Mouse (Mus musculus) MEL (cell line): ENCODE data around the gene Ndufaf2.

ENCODE experiments used
- CTCF ChIP-seq, 3 experiments: IDR thresholded peaks in 2 of 3; conservative IDR thresholded peaks in 1 of 3; 2 replicates each; pipeline ENCODE4 v1.5.1; 2011 to 2012; ENCODE audit warnings: low read length in 3 of 3, low read depth in 2 of 3, mild to moderate bottlenecking in 2 of 3, improper control_type of control experiment in 1 of 3, inconsistent platforms in 1 of 3, mixed read lengths in 1 of 3, moderate library complexity in 1 of 3; ENCODE audit not compliant: control insufficient read depth in 1 of 3, insufficient read depth in 1 of 3, poor library complexity in 1 of 3, severe bottlenecking in 1 of 3
- EP300 ChIP-seq, 2 experiments: IDR thresholded peaks; 2 replicates each; pipeline ENCODE4 v1.6.1; 2011; ENCODE audit warnings: improper control_type of control experiment in 2 of 2, low read length in 2 of 2, low read depth in 1 of 2, mild to moderate bottlenecking in 1 of 2
- GABPA ChIP-seq: IDR thresholded peaks from 2 replicates; pipeline ENCODE4 v1.6.1; 2012; ENCODE audit warnings: low read depth, mild to moderate bottlenecking, inconsistent platforms, low read length, improper control_type of control experiment, moderate library complexity
- JUND ChIP-seq: IDR thresholded peaks from 2 replicates; pipeline ENCODE4 v1.6.1; 2011; ENCODE audit warnings: low read depth, mild to moderate bottlenecking, improper control_type of control experiment, low read length
- MEF2A ChIP-seq: IDR thresholded peaks from 2 replicates; pipeline ENCODE4 v1.6.1; 2014; ENCODE audit warnings: low read depth, mild to moderate bottlenecking, inconsistent platforms, low read length, improper control_type of control experiment; ENCODE audit not compliant: poor library complexity, insufficient replicate concordance, severe bottlenecking; ENCODE audit errors: extremely low read depth
- NRF1 ChIP-seq: IDR thresholded peaks from 2 replicates; pipeline ENCODE4 v1.6.1; 2014; ENCODE audit warnings: low read depth, mild to moderate bottlenecking, inconsistent platforms, low read length, improper control_type of control experiment, moderate library complexity; ENCODE audit not compliant: poor library complexity, insufficient read depth, severe bottlenecking
- POLR2A ChIP-seq, 2 experiments: IDR thresholded peaks; 2 replicates each; pipeline ENCODE4 v1.6.1; 2011 to 2012; ENCODE audit warnings: low read length in 2 of 2, mild to moderate bottlenecking in 2 of 2, control low read depth in 1 of 2, improper control_type of control experiment in 1 of 2, low read depth in 1 of 2, moderate library complexity in 1 of 2; ENCODE audit not compliant: control insufficient read depth in 1 of 2, insufficient read depth in 1 of 2, poor library complexity in 1 of 2
- POLR2AphosphoS2 ChIP-seq: IDR thresholded peaks from 2 replicates; pipeline ENCODE4 v1.6.1; 2011; ENCODE audit warnings: low read length, improper control_type of control experiment
- POLR2AphosphoS5 ChIP-seq: IDR thresholded peaks from 2 replicates; pipeline ENCODE4 v1.6.1; 2012; ENCODE audit warnings: low read depth, borderline replicate concordance, mild to moderate bottlenecking, inconsistent platforms, low read length, moderate library complexity, mixed read lengths
- TAL1 ChIP-seq: IDR thresholded peaks from 2 replicates; pipeline ENCODE4 v1.6.1; 2012; ENCODE audit warnings: mild to moderate bottlenecking, inconsistent platforms, low read length, moderate library complexity, mixed read lengths
- USF1 ChIP-seq: IDR thresholded peaks from 2 replicates; pipeline ENCODE4 v1.6.1; 2014; ENCODE audit warnings: low read depth, mild to moderate bottlenecking, inconsistent platforms, low read length, improper control_type of control experiment, moderate library complexity

- TF ChIP-seq EP300 (IDR thresholded peaks at IDR 0.05; ENCODE audit: low read depth in 1 of 2, low read length in 2 of 2) (no peak), CTCF (IDR thresholded peaks at IDR 0.05 in 2 of 3, conservative IDR thresholded peaks at IDR 0.05 in 1 of 3; ENCODE audit: control insufficient read depth in 1 of 3, insufficient read depth in 1 of 3, low read depth in 2 of 3, low read length in 3 of 3, poor library complexity in 1 of 3, severe bottlenecking in 1 of 3) (no peak), POLR2A (IDR thresholded peaks at IDR 0.05; ENCODE audit: control insufficient read depth in 1 of 2, insufficient read depth in 1 of 2, low read depth in 1 of 2, low read length in 2 of 2, poor library complexity in 1 of 2) (no peak), POLR2AphosphoS2 (no peak), JUND (no peak), USF1 (no peak), NRF1 (no peak), TAL1 (no peak), POLR2AphosphoS5 (no peak), MEF2A (no peak), GABPA (no peak)
Measured at GRCm38 (mm10) chr13:108113536-108113935, 44.9 kb downstream of the Ndufaf2 start.
